Mouse (Mus musculus): ENCODE data around the gene Arid5b. TPM values are rescaled to one million over a fixed set of nuclear protein-coding genes. Genes with fewer than 3 reads are reported as not detected.
A peak's percentile ranks its signal among the peaks of the same experiment; 100 is the strongest.

The Arid5b gene
- 22.6 and 27.0 TPM in 2 replicates for polyA plus RNA-seq (2015; fragmentation: Nextera tagmentation; extraction: Ambion mirVana)

DNA sequence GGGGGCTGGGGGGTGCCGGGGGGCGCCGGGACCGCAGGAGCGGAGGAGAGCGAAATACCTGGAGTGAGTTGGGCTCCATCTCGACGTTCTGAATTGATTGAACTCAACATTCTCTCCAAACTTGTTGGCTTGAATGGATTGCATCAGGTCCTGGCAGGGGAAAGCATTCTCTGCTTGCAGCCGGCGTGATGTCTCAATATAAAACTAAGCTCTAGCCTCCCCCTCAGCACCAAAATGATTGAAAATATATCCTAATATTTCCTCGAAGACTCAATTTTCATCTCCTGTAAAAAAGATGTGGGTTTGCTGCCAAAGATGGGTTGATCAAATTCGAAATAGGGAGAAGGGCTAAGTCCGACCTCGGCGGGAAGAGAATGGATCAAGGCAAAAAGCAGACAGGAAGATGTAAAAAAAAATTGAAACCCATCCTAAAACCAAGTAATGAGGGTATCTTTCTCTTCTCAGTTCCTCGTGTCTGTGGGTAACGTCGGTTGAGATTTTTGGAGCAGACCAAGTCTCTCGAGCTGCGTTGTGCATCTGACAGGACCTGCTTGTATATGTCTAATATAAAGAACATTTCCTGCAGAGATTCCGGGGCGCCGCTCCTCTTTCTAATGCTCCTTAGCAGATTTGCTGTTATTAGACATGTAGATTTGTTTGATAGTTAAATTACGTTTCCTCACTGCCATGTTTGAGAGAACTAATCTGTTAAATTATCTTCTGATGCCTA lies at the start of gene Arid5b:
Gene Arid5b (minus strand): TSS at position 109 of the 730 bp plus-strand sequence.
- under 1% methylated on average over 24 of the region's 24 CpGs for WGBS
- ATAC-seq = no peak
- Histone ChIP-seq H3K9ac (ENCODE audit: low read depth, low read length) (peak within 1 kb of the TSS; percentile 82), H3K27ac (ENCODE audit: low read length) (peak within 1 kb of the TSS; percentile 93), H3K4me3 (ENCODE audit: low read length) (peak within 1 kb of the TSS; percentile 76), H3K4me1 (ENCODE audit: control insufficient read depth, insufficient read depth, low read length) (peaks cover 13% of the 10 kb centered on the region), H3K36me3 (ENCODE audit: control insufficient read depth, insufficient read depth, low read length) (no peaks in the 10 kb centered on the region), H3K27me3 (replicated peaks; ENCODE audit: control insufficient read depth, insufficient read depth, low read length) (no peaks in the 10 kb centered on the region), H3K9me3 (ENCODE audit: control insufficient read depth, low read length) (no peaks in the 10 kb centered on the region), H3K4me2 (ENCODE audit: low read depth, low read length) (peak within 1 kb of the TSS; percentile 73)

DNA sequence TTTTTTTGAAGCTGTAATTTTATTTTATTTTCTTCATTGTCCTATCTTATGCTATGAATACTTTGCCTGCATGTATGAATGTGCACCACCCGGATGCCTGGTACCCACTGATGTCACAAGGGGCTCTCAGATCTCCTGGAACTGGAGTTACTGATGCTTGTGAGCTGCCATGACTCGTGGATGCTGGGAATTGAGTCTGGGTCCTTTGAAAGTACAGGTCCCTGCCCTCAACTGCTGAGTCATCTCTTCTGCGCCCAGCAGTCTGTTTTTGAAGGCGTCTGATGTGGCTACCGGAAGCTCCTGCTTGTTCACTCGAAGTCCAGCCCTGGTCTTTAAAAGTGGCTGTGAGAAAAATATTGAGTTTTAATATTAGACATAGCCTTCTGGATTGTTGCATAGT lies 46.8 kb upstream of the Arid5b start:
- no peak overlapping the region for H3K9ac ChIP-seq (ENCODE audit: low read depth, low read length)
- no peak overlapping the region for H3K4me3 ChIP-seq (ENCODE audit: low read length)
- H3K4me1 ChIP-seq (ENCODE audit: control insufficient read depth, insufficient read depth, low read length) = no peaks in the 10 kb centered on the region
- H3K4me2 ChIP-seq (ENCODE audit: low read depth, low read length) = no peak overlapping the region
- ATAC-seq = no peak
- H3K9me3 ChIP-seq (ENCODE audit: control insufficient read depth, low read length) = no peaks in the 10 kb centered on the region
- no peaks in the 10 kb centered on the region for H3K27me3 ChIP-seq (replicated peaks; ENCODE audit: control insufficient read depth, insufficient read depth, low read length)
- WGBS = 82% methylated on average over 6 of the region's 6 CpGs
- H3K36me3 ChIP-seq (ENCODE audit: control insufficient read depth, insufficient read depth, low read length) = no peaks in the 10 kb centered on the region
- no peak overlapping the region for H3K27ac ChIP-seq (ENCODE audit: low read length)

DNA sequence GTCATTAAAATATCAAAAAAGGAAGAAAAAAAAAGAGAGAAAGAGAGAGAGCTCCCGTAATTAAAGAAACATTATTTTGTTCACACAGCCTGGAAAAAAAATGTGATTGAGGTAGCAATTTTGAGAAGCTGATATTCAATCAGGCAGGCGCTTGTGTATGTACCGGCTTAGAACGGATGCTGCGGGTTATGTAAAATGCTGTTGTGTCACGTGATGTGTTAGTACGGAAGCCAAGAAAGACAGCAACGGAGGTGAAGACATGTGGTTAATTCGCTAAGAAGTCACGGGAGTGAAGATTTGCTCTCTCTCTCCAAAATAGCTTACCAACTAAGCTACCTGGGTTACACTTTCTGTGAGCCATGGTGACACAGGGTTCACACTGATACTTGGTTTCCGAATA lies 45.5 kb upstream of the Arid5b start:
- Histone ChIP-seq H3K4me3 (ENCODE audit: low read length) (no peak overlapping the region), H3K9ac (ENCODE audit: low read depth, low read length) (no peak overlapping the region), H3K4me2 (ENCODE audit: low read depth, low read length) (no peak overlapping the region), H3K27me3 (replicated peaks; ENCODE audit: control insufficient read depth, insufficient read depth, low read length) (no peaks in the 10 kb centered on the region), H3K27ac (ENCODE audit: low read length) (no peak overlapping the region), H3K36me3 (ENCODE audit: control insufficient read depth, insufficient read depth, low read length) (no peaks in the 10 kb centered on the region), H3K4me1 (ENCODE audit: control insufficient read depth, insufficient read depth, low read length) (peaks cover 4% of the 10 kb centered on the region), H3K9me3 (ENCODE audit: control insufficient read depth, low read length) (no peaks in the 10 kb centered on the region)
- WGBS = 88% methylated on average over 11 of the region's 11 CpGs
- ATAC-seq = no peak

DNA sequence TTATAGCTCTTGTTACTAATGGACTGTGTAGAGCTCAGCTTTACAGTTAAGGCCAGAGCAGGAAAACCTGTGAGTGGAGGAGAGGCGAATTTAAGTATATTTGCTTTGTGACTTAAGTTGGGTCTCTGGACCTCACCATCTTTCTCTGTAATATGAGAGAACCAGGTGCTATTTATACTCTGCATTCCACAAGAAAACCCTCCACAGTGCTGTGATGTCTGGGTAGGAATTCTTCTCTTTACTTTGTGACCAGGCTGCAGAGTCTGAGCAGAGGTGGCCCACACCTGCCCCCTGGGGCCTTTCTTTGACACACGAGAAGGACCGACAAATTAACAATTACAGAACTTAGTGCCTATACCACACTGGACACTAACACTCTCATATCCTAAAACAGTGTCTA lies 44.6 kb upstream of the Arid5b start:
- ATAC-seq = no peak
- Histone ChIP-seq H3K9me3 (ENCODE audit: control insufficient read depth, low read length) (no peaks in the 10 kb centered on the region), H3K4me2 (ENCODE audit: low read depth, low read length) (no peak overlapping the region), H3K27ac (ENCODE audit: low read length) (no peak overlapping the region), H3K9ac (ENCODE audit: low read depth, low read length) (no peak overlapping the region), H3K27me3 (replicated peaks; ENCODE audit: control insufficient read depth, insufficient read depth, low read length) (no peaks in the 10 kb centered on the region), H3K4me1 (ENCODE audit: control insufficient read depth, insufficient read depth, low read length) (peaks cover 6% of the 10 kb centered on the region), H3K36me3 (ENCODE audit: control insufficient read depth, insufficient read depth, low read length) (no peaks in the 10 kb centered on the region), H3K4me3 (ENCODE audit: low read length) (no peak overlapping the region)
- WGBS = 71% methylated on average over 3 of the region's 3 CpGs

DNA sequence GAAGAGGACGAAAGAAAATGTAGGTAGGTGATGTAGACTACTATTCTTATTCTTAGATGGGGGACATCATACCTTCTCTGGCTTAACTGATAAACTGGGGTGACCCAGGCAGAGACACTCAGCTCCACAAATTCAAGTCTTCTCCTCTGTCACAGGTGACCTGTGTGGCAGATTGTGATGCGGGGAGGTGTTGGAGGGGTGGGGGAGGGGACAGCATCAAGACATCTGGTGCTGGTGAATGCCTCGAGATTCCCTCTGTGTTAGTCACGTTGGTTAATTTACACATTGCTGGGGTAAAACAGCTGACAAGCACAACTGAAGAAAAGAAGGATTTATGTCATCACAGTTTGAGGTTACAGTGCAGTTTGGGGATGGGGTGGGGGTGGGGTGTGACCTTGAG lies 42.4 kb upstream of the Arid5b start:
- Histone ChIP-seq H3K4me2 (ENCODE audit: low read depth, low read length) (no peak overlapping the region), H3K36me3 (ENCODE audit: control insufficient read depth, insufficient read depth, low read length) (no peaks in the 10 kb centered on the region), H3K9ac (ENCODE audit: low read depth, low read length) (no peak overlapping the region), H3K4me1 (ENCODE audit: control insufficient read depth, insufficient read depth, low read length) (peaks cover 11% of the 10 kb centered on the region), H3K9me3 (ENCODE audit: control insufficient read depth, low read length) (no peaks in the 10 kb centered on the region), H3K27ac (ENCODE audit: low read length) (no peak overlapping the region), H3K27me3 (replicated peaks; ENCODE audit: control insufficient read depth, insufficient read depth, low read length) (no peaks in the 10 kb centered on the region), H3K4me3 (ENCODE audit: low read length) (no peak overlapping the region)
- ATAC-seq = no peak
- WGBS = 82% methylated on average over 4 of the region's 4 CpGs

DNA sequence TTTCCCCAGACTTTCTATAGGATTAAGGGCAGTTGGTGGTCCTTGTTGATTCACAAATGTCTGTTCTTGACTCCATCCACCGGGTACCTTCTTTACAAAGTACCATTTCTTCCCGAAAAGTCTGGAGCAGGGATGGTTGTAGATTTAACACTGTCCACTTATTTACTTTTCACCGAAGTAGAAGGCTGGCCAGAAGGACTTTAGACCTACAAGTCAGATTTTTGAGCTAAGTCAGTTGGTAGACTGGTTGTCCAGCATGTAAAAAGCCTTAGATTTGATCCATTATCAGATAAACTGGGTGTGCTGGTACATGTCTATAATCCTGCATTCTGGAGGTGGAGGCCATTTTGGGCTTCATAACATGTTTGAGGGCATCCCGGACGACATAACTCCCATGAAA lies 42.0 kb upstream of the Arid5b start:
- 92% methylated on average over 5 of the region's 5 CpGs for WGBS
- Histone ChIP-seq H3K4me3 (ENCODE audit: low read length) (no peak overlapping the region), H3K9me3 (ENCODE audit: control insufficient read depth, low read length) (no peaks in the 10 kb centered on the region), H3K9ac (ENCODE audit: low read depth, low read length) (no peak overlapping the region), H3K4me2 (ENCODE audit: low read depth, low read length) (no peak overlapping the region), H3K4me1 (ENCODE audit: control insufficient read depth, insufficient read depth, low read length) (peaks cover 11% of the 10 kb centered on the region), H3K27me3 (replicated peaks; ENCODE audit: control insufficient read depth, insufficient read depth, low read length) (no peaks in the 10 kb centered on the region), H3K36me3 (ENCODE audit: control insufficient read depth, insufficient read depth, low read length) (no peaks in the 10 kb centered on the region), H3K27ac (ENCODE audit: low read length) (no peak overlapping the region)
- no peak for ATAC-seq

DNA sequence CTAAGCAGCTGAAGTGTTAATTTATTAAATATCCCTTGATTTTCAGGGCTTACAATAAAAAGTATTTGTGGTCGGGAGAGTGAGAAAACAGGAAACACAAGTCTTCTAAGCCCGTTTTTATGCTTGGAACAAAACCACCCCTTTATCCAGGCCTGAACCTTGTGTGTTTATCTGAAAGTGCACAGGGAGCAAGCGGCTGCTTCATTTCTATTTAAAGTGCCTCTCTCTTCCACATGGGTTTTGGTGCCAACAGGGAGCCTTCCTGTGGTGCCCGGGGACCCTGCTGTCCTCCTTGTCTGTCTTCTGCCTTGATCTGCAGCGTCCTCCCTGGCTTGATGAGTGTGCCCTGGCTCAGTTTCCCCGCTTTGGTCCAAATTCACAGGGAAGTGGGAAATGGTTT lies 40.9 kb upstream of the Arid5b start:
- Histone ChIP-seq H3K9ac (ENCODE audit: low read depth, low read length) (peak overlapping the region; percentile 31; the same call in 1 of the 2 replicates), H3K27ac (ENCODE audit: low read length) (peak overlapping the region; percentile 61), H3K4me2 (ENCODE audit: low read depth, low read length) (no peak overlapping the region), H3K36me3 (ENCODE audit: control insufficient read depth, insufficient read depth, low read length) (no peaks in the 10 kb centered on the region), H3K4me3 (ENCODE audit: low read length) (no peak overlapping the region), H3K9me3 (ENCODE audit: control insufficient read depth, low read length) (no peaks in the 10 kb centered on the region), H3K4me1 (ENCODE audit: control insufficient read depth, insufficient read depth, low read length) (peaks cover 11% of the 10 kb centered on the region), H3K27me3 (replicated peaks; ENCODE audit: control insufficient read depth, insufficient read depth, low read length) (no peaks in the 10 kb centered on the region)
- no peak for ATAC-seq
- 52% methylated on average over 6 of the region's 6 CpGs for WGBS

DNA sequence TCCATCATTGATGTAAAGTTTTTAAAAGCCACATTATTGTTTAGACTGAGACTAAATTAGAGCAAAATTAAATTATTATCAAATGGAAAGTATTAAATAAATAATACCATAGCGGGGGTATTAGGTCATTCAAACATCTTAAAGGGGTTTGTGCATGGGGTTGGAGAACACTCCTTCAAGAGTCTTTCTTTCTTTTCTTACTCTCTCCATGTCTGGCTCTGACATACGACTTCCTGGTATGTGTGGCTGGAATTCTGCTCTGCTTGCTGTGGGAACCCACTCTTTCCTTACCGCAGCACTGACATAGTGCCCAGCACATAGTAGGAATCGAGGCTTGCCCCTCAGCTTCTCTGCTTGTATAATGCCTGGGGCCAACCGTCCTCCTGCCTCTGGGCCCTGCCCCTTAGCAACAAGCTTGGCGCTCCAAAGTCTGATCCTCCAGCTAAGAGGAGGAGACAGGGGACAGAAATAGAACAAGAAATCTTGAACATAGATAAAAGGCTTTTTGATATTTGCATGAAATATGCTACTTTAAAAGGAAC lies 40.0 kb upstream of the Arid5b start:
- Histone ChIP-seq H3K4me3 (ENCODE audit: low read length) (no peak overlapping the region), H3K9me3 (ENCODE audit: control insufficient read depth, low read length) (no peaks in the 10 kb centered on the region), H3K27me3 (replicated peaks; ENCODE audit: control insufficient read depth, insufficient read depth, low read length) (no peaks in the 10 kb centered on the region), H3K27ac (ENCODE audit: low read length) (peak overlapping the region; percentile 86), H3K4me1 (ENCODE audit: control insufficient read depth, insufficient read depth, low read length) (peaks cover 11% of the 10 kb centered on the region), H3K9ac (ENCODE audit: low read depth, low read length) (no peak overlapping the region), H3K36me3 (ENCODE audit: control insufficient read depth, insufficient read depth, low read length) (no peaks in the 10 kb centered on the region), H3K4me2 (ENCODE audit: low read depth, low read length) (no peak overlapping the region)
- peak; percentile 59; the same call in 1 of the 2 replicates for ATAC-seq
- WGBS = 31% methylated on average over 6 of the region's 6 CpGs

DNA sequence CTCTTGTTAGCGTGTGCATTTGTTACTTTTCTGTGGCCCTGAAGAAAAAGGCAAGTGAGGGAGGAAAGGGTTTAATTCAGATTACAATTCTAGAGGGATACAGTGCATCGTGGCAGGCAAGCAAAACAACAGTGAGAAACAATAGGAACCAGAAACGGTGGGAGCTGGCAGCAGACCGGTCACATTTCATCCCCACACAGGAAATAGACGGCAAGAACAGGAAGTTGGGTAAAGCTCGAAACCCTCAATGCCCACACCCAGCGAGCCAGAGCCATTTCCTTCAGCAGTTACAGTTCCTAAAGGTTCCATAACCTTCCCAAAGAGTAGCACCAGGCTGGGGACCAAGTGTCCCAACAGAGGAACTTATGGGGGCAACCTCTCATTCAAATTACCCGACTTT lies 34.2 kb upstream of the Arid5b start:
- Histone ChIP-seq H3K36me3 (ENCODE audit: control insufficient read depth, insufficient read depth, low read length) (no peaks in the 10 kb centered on the region), H3K9me3 (ENCODE audit: control insufficient read depth, low read length) (peaks cover 4% of the 10 kb centered on the region; the same call in 1 of the 2 replicates), H3K9ac (ENCODE audit: low read depth, low read length) (no peak overlapping the region), H3K4me2 (ENCODE audit: low read depth, low read length) (no peak overlapping the region), H3K4me3 (ENCODE audit: low read length) (no peak overlapping the region), H3K27me3 (replicated peaks; ENCODE audit: control insufficient read depth, insufficient read depth, low read length) (no peaks in the 10 kb centered on the region), H3K27ac (ENCODE audit: low read length) (no peak overlapping the region), H3K4me1 (ENCODE audit: control insufficient read depth, insufficient read depth, low read length) (peaks cover under 1% of the 10 kb centered on the region; the same call in 1 of the 2 replicates)
- WGBS = 71% methylated on average over 8 of the region's 8 CpGs
- ATAC-seq = no peak

Data from intestine, embryonic 16.5 days (tissue).